Mouse (Mus musculus) forebrain, embryonic 14.5 days (tissue): ENCODE measurements around the gene Fars2. TPM values are rescaled to one million over a fixed set of nuclear protein-coding genes. Genes with fewer than 3 reads are reported as not detected.

ENCODE experiments used
- ATAC-seq: fragments of 200-750 bp; cut with Nextera tagmentation; 2 replicates; pipeline ENCODE4 v1.8.0; 2017; ENCODE audit warnings: mild to moderate bottlenecking, moderate library complexity
- DNase-seq: peaks from one replicate; pipeline ENCODE4 v3.0.0-alpha.2; 2015; ENCODE audit warnings: low spot score
- H3K27ac ChIP-seq: fragments of 300-500 bp; sonication (generic); 2 replicates; pipeline ENCODE4 v1.5.1; 2014; ENCODE audit warnings: low read depth, mild to moderate bottlenecking, control low read depth, low read length, moderate library complexity
- H3K27me3 ChIP-seq: fragments of 300-500 bp; sonication (generic); replicated peaks from 2 replicates; pipeline ENCODE4 v1.6.1; 2014; ENCODE audit warnings: low read length, control low read depth, mixed read lengths; ENCODE audit not compliant: control insufficient read depth, insufficient read depth
- H3K36me3 ChIP-seq: fragments of 300-500 bp; sonication (generic); 2 replicates; pipeline ENCODE4 v1.6.1; 2014; ENCODE audit warnings: low read length, control low read depth; ENCODE audit not compliant: control insufficient read depth, insufficient read depth
- H3K4me1 ChIP-seq: fragments of 300-500 bp; sonication (generic); 2 replicates; pipeline ENCODE4 v1.6.1; 2014; ENCODE audit warnings: antibody characterized with exemption, low read length, control low read depth; ENCODE audit not compliant: control insufficient read depth, insufficient read depth
- H3K4me2 ChIP-seq: fragments of 300-500 bp; sonication (generic); 2 replicates; pipeline ENCODE4 v1.6.1; 2014; ENCODE audit warnings: mild to moderate bottlenecking, control low read depth, low read length
- H3K4me3 ChIP-seq: fragments of 300-500 bp; sonication (generic); 2 replicates; pipeline ENCODE4 v1.5.1; 2014; ENCODE audit warnings: low read depth, low read length, control low read depth
- H3K9ac ChIP-seq: fragments of 300-500 bp; sonication (generic); 2 replicates; pipeline ENCODE4 v1.6.1; 2014; ENCODE audit warnings: mild to moderate bottlenecking, low read length, control low read depth, moderate library complexity
- H3K9me3 ChIP-seq: fragments of 300-500 bp; sonication (generic); replicated peaks from 2 replicates; pipeline ENCODE4 v1.6.1; 2016; ENCODE audit warnings: low read length, control low read depth, mixed read lengths; ENCODE audit not compliant: control insufficient read depth
- WGBS: fragments of 180-500 bp; shearing (Covaris S2); extraction: QIAGEN DNeasy Blood & Tissue Kit; methylation state at CpG from one replicate; pipeline ENCODE4 v1.1.7; 2014; 5-methylcytosine and 5-hydroxymethylcytosine counted together
- polyA plus RNA-seq: library from polyadenylated mRNA; unstranded; fragments of >200 nt; fragmentation: Nextera tagmentation; extraction: Ambion mirVana; gene quantifications from 2 replicates; pipeline ENCODE4 v1.2.1, GENCODE M21; 2014

Gene Fars2
- polyA plus RNA-seq, 1 experiment from 2014 or later = 35.5 TPM

DNA sequence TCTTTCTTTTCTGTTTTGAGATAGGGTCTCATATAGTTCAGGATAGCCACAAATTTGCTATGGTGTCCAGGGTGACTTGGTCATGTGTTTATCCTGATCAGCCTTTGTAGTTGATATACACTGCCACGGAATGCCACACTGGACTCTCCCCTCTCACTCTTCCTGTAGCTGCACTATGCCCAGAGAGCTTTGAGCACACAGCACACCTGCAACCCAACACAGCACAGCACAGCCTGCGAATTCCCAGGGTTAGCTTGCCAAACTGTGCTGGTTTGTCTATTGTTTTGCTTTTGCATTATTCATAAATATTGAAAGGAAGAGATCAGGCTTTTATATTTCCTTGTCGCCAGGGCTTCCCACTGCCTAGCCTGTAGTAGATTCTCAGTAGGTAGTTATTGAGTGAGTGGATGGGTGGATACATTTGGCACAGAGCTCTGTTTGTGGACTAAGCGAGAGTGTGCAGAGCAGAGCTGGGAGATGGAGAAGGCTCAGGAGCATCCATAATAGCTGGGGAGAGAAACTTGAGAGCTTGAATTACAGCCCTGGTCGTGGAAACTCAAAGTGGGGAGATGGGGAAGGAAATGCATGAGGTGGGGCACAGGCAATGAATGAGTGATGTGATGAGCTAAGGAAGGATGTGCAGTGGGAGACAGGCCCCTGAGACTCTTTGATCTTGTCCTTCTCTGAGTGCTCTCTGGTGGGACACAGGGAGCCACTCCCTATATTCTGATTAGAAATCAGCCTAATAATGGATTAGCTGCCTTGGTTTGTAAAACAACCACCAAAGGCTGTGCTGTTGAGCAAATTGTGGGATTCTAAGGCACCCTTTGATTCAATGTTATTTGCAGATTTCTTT lies 146.3 kb downstream of the Fars2 start:
- peak; percentile 24 for DNase-seq
- Histone ChIP-seq H3K4me2 (no peak overlapping the region), H3K27ac (no peak overlapping the region), H3K4me1 (peaks cover 3% of the 10 kb centered on the region), H3K4me3 (no peak overlapping the region), H3K27me3 (no peaks in the 10 kb centered on the region), H3K9me3 (no peaks in the 10 kb centered on the region), H3K36me3 (no peaks in the 10 kb centered on the region), H3K9ac (no peak overlapping the region)
- WGBS = 23% methylated on average over 5 of the region's 5 CpGs
- peak; percentile 52; the same call in 1 of the 2 replicates for ATAC-seq

DNA sequence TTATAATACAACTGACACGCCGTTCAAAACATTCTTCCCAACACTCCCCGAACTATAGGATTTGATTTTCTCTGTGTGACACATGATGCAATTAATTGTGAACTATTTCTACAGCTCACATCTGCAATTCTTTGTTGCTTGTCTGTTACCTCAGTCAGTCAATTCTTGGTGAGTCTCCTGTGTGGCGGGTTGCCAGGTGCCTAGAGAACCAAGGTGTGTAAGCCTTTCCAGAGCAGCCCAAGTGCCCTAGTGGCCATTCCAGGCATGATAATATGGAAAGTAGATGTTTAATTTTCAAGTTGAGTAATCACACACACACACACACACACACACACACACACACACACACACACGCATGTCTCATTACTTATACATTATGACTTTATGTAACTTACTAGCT lies 147.2 kb downstream of the Fars2 start:
- H3K4me2 ChIP-seq = no peak overlapping the region
- H3K4me1 ChIP-seq = peaks cover 3% of the 10 kb centered on the region
- no peak overlapping the region for H3K9ac ChIP-seq
- no peaks in the 10 kb centered on the region for H3K9me3 ChIP-seq
- H3K36me3 ChIP-seq = no peaks in the 10 kb centered on the region
- 88% methylated on average over 5 of the region's 5 CpGs for WGBS
- H3K27ac ChIP-seq = no peak overlapping the region
- DNase-seq (peak; percentile 12), ATAC-seq (no peak)
- H3K4me3 ChIP-seq = no peak overlapping the region
- H3K27me3 ChIP-seq = no peaks in the 10 kb centered on the region

DNA sequence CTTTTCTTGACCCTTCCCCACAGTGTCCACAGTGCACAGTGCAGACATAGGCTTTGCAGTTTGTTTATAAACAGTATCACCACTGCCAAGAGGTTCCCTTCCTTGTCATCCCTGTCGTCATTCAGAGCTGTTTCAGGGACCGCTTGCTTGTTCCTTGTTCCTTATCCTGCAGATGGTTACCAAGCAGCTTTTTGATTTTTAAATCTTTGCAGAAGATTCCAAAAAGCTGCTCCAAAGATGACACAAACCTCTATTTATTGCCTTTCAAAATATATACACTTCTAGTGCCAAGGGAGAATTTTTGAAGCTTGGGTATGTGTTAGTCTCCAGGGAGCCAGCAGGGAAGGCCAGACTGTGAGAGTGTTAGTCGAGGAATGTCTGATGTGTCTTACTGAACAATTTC lies 148.1 kb downstream of the Fars2 start:
- H3K36me3 ChIP-seq = no peaks in the 10 kb centered on the region
- 75% methylated on average over 3 of the region's 3 CpGs for whole genome bisulfite sequencing
- H3K4me3 ChIP-seq = no peak overlapping the region
- no peak overlapping the region for H3K27ac ChIP-seq
- no peak overlapping the region for H3K4me2 ChIP-seq
- ATAC-seq (no peak), DNase-seq (peak; percentile 15)
- H3K9me3 ChIP-seq = no peaks in the 10 kb centered on the region
- H3K27me3 ChIP-seq = no peaks in the 10 kb centered on the region
- peaks cover 3% of the 10 kb centered on the region for H3K4me1 ChIP-seq
- no peak overlapping the region for H3K9ac ChIP-seq

DNA sequence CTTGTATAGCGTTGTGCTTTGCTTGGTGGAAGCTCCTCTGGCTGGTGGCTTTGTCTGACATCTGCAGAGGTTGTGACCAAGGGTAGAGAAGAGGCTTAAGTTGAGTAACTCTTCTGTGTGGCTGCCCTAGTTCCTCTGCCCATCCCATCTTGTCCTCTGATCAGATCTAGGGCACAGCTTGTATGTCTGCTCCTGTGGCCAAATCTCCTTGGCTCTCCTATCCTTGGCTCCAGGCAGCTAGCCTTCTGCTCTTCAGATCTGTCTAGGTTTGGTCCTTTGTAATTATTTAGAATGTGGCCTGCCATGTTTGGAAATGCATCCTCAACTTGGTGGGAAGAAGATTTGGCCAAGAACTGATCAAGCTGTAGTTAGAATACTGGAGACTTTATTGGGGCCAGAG lies 150.2 kb downstream of the Fars2 start:
- no peak overlapping the region for H3K9ac ChIP-seq
- H3K9me3 ChIP-seq = no peaks in the 10 kb centered on the region
- ATAC-seq (no peak), DNase-seq (no peak)
- peaks cover 3% of the 10 kb centered on the region for H3K4me1 ChIP-seq
- 88% methylated on average over 1 of the region's 1 CpGs for WGBS
- no peak overlapping the region for H3K4me3 ChIP-seq
- no peak overlapping the region for H3K27ac ChIP-seq
- no peaks in the 10 kb centered on the region for H3K36me3 ChIP-seq
- H3K4me2 ChIP-seq = no peak overlapping the region
- no peaks in the 10 kb centered on the region for H3K27me3 ChIP-seq

DNA sequence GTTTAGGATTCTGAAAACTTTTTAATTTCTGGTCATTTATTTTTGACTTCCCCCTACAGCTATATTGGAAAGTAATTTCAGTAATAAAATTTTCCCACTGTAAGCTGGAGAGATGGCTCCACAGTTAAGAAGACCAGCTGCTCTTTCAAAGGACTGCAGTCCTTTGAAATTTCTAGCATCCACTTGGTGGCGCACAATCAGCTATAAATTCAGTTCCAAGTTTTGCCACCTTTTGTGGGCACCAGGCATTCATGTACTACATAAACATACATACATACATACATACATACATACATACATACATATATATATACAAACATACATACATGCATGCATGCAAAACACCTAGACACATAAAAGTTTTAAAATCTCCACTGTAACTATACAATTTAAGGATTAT lies 153.7 kb downstream of the Fars2 start:
- ATAC-seq = no peak
- Histone ChIP-seq H3K9ac (no peak overlapping the region), H3K27ac (no peak overlapping the region), H3K36me3 (no peaks in the 10 kb centered on the region), H3K4me3 (no peak overlapping the region), H3K4me2 (no peak overlapping the region), H3K9me3 (no peaks in the 10 kb centered on the region), H3K27me3 (no peaks in the 10 kb centered on the region), H3K4me1 (no peaks in the 10 kb centered on the region)
- DNase-seq = peak; percentile 10
- 72% methylated on average over 1 of the region's 1 CpGs for WGBS

DNA sequence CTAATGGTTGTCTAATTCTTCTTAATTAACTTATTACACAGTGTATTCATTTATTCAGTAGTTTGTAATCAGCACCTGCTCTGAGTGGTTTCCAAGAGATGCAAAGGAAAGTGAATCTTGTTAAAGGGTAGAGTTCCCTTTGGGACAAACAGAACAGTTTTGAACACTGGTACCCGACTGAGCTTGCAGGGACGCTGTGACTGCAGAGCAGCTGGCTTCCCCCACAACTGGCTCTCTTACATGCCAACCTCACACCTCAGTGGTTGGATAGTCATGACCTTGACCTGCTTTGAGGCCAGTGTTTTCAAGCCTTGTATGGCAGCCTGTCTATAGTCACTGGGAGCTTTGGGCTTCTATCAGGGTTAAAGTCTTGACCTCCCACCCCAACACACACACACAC lies 156.3 kb downstream of the Fars2 start:
- Histone ChIP-seq H3K27me3 (no peaks in the 10 kb centered on the region), H3K4me3 (no peak overlapping the region), H3K4me2 (no peak overlapping the region), H3K4me1 (no peaks in the 10 kb centered on the region), H3K9ac (no peak overlapping the region), H3K36me3 (no peaks in the 10 kb centered on the region), H3K27ac (no peak overlapping the region), H3K9me3 (no peaks in the 10 kb centered on the region)
- DNase-seq = no peak
- no peak for ATAC-seq
- 60% methylated on average over 2 of the region's 2 CpGs for WGBS

DNA sequence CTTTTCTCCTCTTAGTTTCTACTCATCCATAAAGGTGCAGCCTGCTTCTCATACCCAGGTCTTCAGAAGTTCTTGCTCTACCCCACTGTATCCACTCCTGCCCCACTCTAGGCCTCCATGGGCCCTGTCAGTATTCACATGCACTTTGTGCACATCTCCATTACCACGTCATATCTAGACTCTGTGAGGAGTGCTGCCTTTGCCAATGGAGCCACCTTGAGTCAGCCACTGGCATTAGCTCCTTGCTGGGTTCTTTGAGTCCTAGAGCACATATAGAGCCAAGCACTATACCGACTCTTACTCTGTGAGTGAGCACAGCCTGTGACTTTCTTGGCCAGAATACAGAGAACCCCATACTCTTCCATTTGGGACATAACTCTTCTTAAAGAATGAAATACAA lies 159.0 kb downstream of the Fars2 start:
- Histone ChIP-seq H3K9ac (no peak overlapping the region), H3K9me3 (no peaks in the 10 kb centered on the region), H3K36me3 (no peaks in the 10 kb centered on the region), H3K4me3 (no peak overlapping the region), H3K27me3 (no peaks in the 10 kb centered on the region), H3K4me2 (no peak overlapping the region), H3K27ac (no peak overlapping the region), H3K4me1 (no peaks in the 10 kb centered on the region; the same call in 1 of the 2 replicates)
- ATAC-seq (no peak), DNase-seq (no peak)
- WGBS = 86% methylated on average over 2 of the region's 2 CpGs

DNA sequence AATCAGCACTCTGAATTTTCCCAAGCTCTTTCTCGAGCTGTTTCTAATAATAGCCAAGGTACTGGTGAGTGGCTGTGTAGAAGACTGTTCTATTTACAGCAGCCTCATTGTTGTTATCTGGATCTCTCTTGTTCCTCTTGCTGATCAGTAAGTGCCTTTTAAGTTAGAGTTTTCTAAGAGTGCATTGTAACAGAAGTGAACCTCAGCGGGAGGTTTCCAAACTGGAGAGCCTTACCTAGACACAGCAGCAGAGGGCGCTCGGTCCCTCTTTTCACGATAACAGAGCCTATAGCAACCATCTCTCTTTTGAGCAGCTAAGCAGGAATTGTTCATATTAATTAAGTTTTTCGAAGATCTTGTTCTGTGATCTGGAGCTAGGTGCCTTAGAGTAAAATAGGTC lies 164.8 kb downstream of the Fars2 start:
- DNase-seq (peak; percentile 93), ATAC-seq (peak; percentile 35)
- 0% methylated on average over 6 of the region's 6 CpGs for WGBS
- Histone ChIP-seq H3K27me3 (no peaks in the 10 kb centered on the region), H3K4me1 (peaks cover 18% of the 10 kb centered on the region), H3K4me3 (no peak overlapping the region), H3K36me3 (no peaks in the 10 kb centered on the region), H3K9ac (no peak overlapping the region), H3K9me3 (no peaks in the 10 kb centered on the region), H3K27ac (peak overlapping the region; percentile 81; the same call in 1 of the 2 replicates), H3K4me2 (peak overlapping the region; percentile 38)

DNA sequence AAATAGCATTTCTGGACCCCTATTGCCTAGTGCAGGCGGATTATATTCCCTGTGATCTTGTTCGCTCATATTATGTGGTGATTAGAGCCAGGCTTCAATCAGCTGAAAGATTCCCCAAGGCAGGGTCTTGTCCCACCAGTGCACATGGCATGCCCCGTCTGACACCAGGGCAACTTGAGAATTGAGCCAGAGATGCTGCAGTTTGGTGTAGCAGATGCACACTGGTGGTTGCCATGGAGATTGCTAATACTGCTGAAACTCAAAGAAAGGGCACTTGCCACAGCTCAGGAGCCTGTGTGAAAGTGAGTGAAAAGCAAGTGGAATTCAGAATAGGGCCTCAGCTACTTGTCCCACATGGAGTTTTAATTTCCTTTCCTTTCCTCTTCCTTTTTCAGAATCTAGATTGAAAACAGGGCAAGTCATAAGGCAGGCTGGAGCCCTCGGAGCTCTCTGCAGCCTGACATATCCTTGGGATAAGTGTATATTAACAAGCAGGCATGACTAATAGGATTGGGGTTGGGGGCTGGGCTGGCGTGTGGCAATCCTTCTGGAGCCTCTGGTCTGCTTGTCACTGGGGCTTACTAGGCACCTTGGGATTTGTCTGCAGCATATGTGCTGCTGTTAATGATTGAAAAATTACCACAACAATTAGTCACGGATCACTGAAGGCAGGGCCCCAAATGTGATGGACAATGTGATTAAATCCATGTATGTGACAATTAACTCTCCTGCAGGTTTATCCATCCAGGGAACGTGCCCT lies 165.8 kb downstream of the Fars2 start:
- no peaks in the 10 kb centered on the region for H3K27me3 ChIP-seq
- H3K36me3 ChIP-seq = no peaks in the 10 kb centered on the region
- under 1% methylated on average over 7 of the region's 7 CpGs for WGBS
- H3K4me1 ChIP-seq = peaks cover 18% of the 10 kb centered on the region
- H3K4me2 ChIP-seq = peak overlapping the region; percentile 38
- DNase-seq (peak; percentile 95), ATAC-seq (peak; percentile 90)
- H3K27ac ChIP-seq = peak overlapping the region; percentile 81
- H3K4me3 ChIP-seq = no peak overlapping the region
- no peaks in the 10 kb centered on the region for H3K9me3 ChIP-seq
- peak overlapping the region; percentile 22; the same call in 1 of the 2 replicates for H3K9ac ChIP-seq
